Mouse (Mus musculus) intestine, embryonic 14.5 days (tissue): ENCODE results near the gene Cept1. TPM values are rescaled to one million over a fixed set of nuclear protein-coding genes. Genes with fewer than 3 reads are reported as not detected.

ENCODE experiments used
- ATAC-seq: fragments of 200-750 bp; cut with Nextera tagmentation; replicated peaks from 2 replicates; pipeline ENCODE4 v1.8.0; 2017; ENCODE audit warnings: low read depth, moderate number of reproducible peaks, moderate TSS enrichment, moderate library complexity; ENCODE audit not compliant: low FRiP score, low TSS enrichment
- DNase-seq: peaks from one replicate; pipeline ENCODE4 v3.0.0-alpha.2; 2018; ENCODE audit warnings: low spot score
- H3K27ac ChIP-seq: fragments of 300-500 bp; sonication (generic); 2 replicates; pipeline ENCODE4 v1.5.1; 2014; ENCODE audit warnings: low read depth, mild to moderate bottlenecking, control low read depth
- H3K27me3 ChIP-seq: fragments of 300-500 bp; sonication (generic); replicated peaks from 2 replicates; pipeline ENCODE4 v1.6.1; 2014; ENCODE audit warnings: low read length, control low read depth; ENCODE audit not compliant: control insufficient read depth, insufficient read depth
- H3K36me3 ChIP-seq: fragments of 300-500 bp; sonication (generic); 2 replicates; pipeline ENCODE4 v1.6.1; 2014; ENCODE audit warnings: low read length, control low read depth; ENCODE audit not compliant: control insufficient read depth, insufficient read depth
- H3K4me1 ChIP-seq: fragments of 300-500 bp; sonication (generic); replicated peaks from 2 replicates; pipeline ENCODE4 v1.6.1; 2014; ENCODE audit warnings: low read length, control low read depth, mixed read lengths; ENCODE audit not compliant: control insufficient read depth, insufficient read depth
- H3K4me2 ChIP-seq: fragments of 300-500 bp; sonication (generic); 2 replicates; pipeline ENCODE4 v1.6.1; 2014; ENCODE audit warnings: low read length
- H3K4me3 ChIP-seq: fragments of 300-500 bp; sonication (generic); 2 replicates; pipeline ENCODE4 v1.5.1; 2014; ENCODE audit warnings: low read depth, low read length, control low read depth, mixed read lengths
- H3K9ac ChIP-seq: fragments of 300-500 bp; sonication (generic); 2 replicates; pipeline ENCODE4 v1.6.1; 2014; ENCODE audit warnings: mild to moderate bottlenecking, low read length
- H3K9me3 ChIP-seq: fragments of 300-500 bp; sonication (generic); 2 replicates; pipeline ENCODE4 v1.6.1; 2016; ENCODE audit warnings: low read length, control low read depth; ENCODE audit not compliant: control insufficient read depth
- whole genome bisulfite sequencing: fragments of 180-500 bp; shearing (Covaris S2); extraction: QIAGEN DNeasy Blood & Tissue Kit; methylation state at CpG from one replicate; pipeline ENCODE4 v1.1.7; 2014; 5-methylcytosine and 5-hydroxymethylcytosine counted together
- polyA plus RNA-seq: library from polyadenylated mRNA; unstranded; fragments of >200 nt; fragmentation: Nextera tagmentation; extraction: Ambion mirVana; gene quantifications from 2 replicates; pipeline ENCODE4 v1.2.1, GENCODE M21; 2014

The Cept1 gene
- polyA plus RNA-seq, 1 experiment from 2014 or later, result 48.7 TPM

GRCm38 (mm10) chr3:106548971-106549370 lies 1.4 kb upstream of the Cept1 start:
- H3K27me3 ChIP-seq, result no peaks in the 10 kb centered on the region
- H3K9ac ChIP-seq, result no peak overlapping the region
- 21% methylated on average over 3 of the region's 3 CpGs for WGBS
- peaks cover 17% of the 10 kb centered on the region; the same call in 1 of the 2 replicates for H3K4me1 ChIP-seq
- DNase-seq, result no peak
- no peak overlapping the region for H3K27ac ChIP-seq
- H3K4me3 ChIP-seq, result peak overlapping the region; percentile 82
- peaks cover 19% of the 10 kb centered on the region for H3K36me3 ChIP-seq
- no peaks in the 10 kb centered on the region for H3K9me3 ChIP-seq
- ATAC-seq, result no peak
- H3K4me2 ChIP-seq, result peak overlapping the region; percentile 78

- H3K9me3 ChIP-seq, result no peaks in the 10 kb centered on the region
- peaks cover 10% of the 10 kb centered on the region for H3K36me3 ChIP-seq
- H3K4me1 ChIP-seq, result peaks cover 17% of the 10 kb centered on the region; the same call in 1 of the 2 replicates
- peak; percentile 56 for ATAC-seq
- no peaks in the 10 kb centered on the region for H3K27me3 ChIP-seq
- DNase-seq, result no peak
- H3K27ac ChIP-seq, result peak overlapping the region; percentile 97
- peak overlapping the region; percentile 78 for H3K4me2 ChIP-seq
- peak overlapping the region; percentile 82 for H3K4me3 ChIP-seq
- peak overlapping the region; percentile 91 for H3K9ac ChIP-seq
- WGBS, result under 1% methylated on average over 27 of the region's 27 CpGs
These were observed 430 bp upstream of the Cept1 start for GRCm38 (mm10) chr3:106547924-106548539.

GRCm38 (mm10) chr3:106544721-106545316 lies 2.8 kb downstream of the Cept1 start:
- Histone ChIP-seq H3K27ac (no peak overlapping the region), H3K36me3 (no peaks in the 10 kb centered on the region), H3K9me3 (no peaks in the 10 kb centered on the region), H3K4me3 (no peak overlapping the region), H3K9ac (no peak overlapping the region), H3K4me1 (peaks cover 16% of the 10 kb centered on the region; the same call in 1 of the 2 replicates), H3K4me2 (no peak overlapping the region), H3K27me3 (no peaks in the 10 kb centered on the region)
- 80% methylated on average over 8 of the region's 8 CpGs for WGBS
- no peak for ATAC-seq
- no peak for DNase-seq

GRCm38 (mm10) chr3:106533277-106533676 lies 14.3 kb downstream of the Cept1 start:
- no peak for ATAC-seq
- no peak for DNase-seq
- no peaks in the 10 kb centered on the region for H3K27me3 ChIP-seq
- H3K4me3 ChIP-seq, result no peak overlapping the region
- peaks cover 39% of the 10 kb centered on the region for H3K36me3 ChIP-seq
- no peak overlapping the region for H3K9ac ChIP-seq
- no peak overlapping the region for H3K27ac ChIP-seq
- 95% methylated on average over 2 of the region's 2 CpGs for WGBS
- H3K9me3 ChIP-seq, result no peaks in the 10 kb centered on the region
- H3K4me1 ChIP-seq, result no peaks in the 10 kb centered on the region
- H3K4me2 ChIP-seq, result no peak overlapping the region

- Histone ChIP-seq H3K9me3 (no peaks in the 10 kb centered on the region), H3K4me1 (no peaks in the 10 kb centered on the region), H3K36me3 (peaks cover 25% of the 10 kb centered on the region), H3K4me2 (no peak overlapping the region), H3K27me3 (no peaks in the 10 kb centered on the region), H3K4me3 (no peak overlapping the region), H3K9ac (no peak overlapping the region), H3K27ac (no peak overlapping the region)
- no peak for DNase-seq
- WGBS, result 87% methylated on average over 2 of the region's 2 CpGs
- no peak for ATAC-seq
These were observed 19.6 kb downstream of the Cept1 start for GRCm38 (mm10) chr3:106528032-106528431.

- Histone ChIP-seq H3K27me3 (no peaks in the 10 kb centered on the region), H3K4me1 (no peaks in the 10 kb centered on the region), H3K36me3 (peaks cover 16% of the 10 kb centered on the region; the same call in 1 of the 2 replicates), H3K9ac (no peak overlapping the region), H3K9me3 (no peaks in the 10 kb centered on the region), H3K27ac (no peak overlapping the region), H3K4me2 (no peak overlapping the region), H3K4me3 (no peak overlapping the region)
- DNase-seq, result no peak
- no peak for ATAC-seq
- 83% methylated on average over 2 of the region's 2 CpGs for WGBS
These were observed 21.2 kb downstream of the Cept1 start for GRCm38 (mm10) chr3:106526411-106526810.

- WGBS, result 100% methylated on average over 1 of the region's 1 CpGs
These were observed 24.9 kb downstream of the Cept1 start for GRCm38 (mm10) chr3:106522730-106523129.

GRCm38 (mm10) chr3:106515016-106515415 lies 32.6 kb downstream of the Cept1 start:
- WGBS, result 88% methylated on average over 6 of the region's 6 CpGs

More at GRCm38 (mm10) chr3:106522730-106523129, 24.9 kb downstream of the Cept1 start:
- Histone ChIP-seq H3K4me2 (no peak overlapping the region), H3K27me3 (no peaks in the 10 kb centered on the region), H3K4me3 (no peak overlapping the region), H3K36me3 (peaks cover 9% of the 10 kb centered on the region; the same call in 1 of the 2 replicates), H3K4me1 (no peaks in the 10 kb centered on the region), H3K27ac (no peak overlapping the region), H3K9ac (no peak overlapping the region), H3K9me3 (no peaks in the 10 kb centered on the region)
- DNase-seq, result no peak
- ATAC-seq, result no peak

GRCm38 (mm10) chr3:106510669-106511068 lies 36.9 kb downstream of the Cept1 start:
- H3K27me3 ChIP-seq, result no peaks in the 10 kb centered on the region
- ATAC-seq (no peak), DNase-seq (no peak)
- WGBS, result 82% methylated on average over 1 of the region's 1 CpGs
- H3K4me3 ChIP-seq, result no peak overlapping the region
- no peaks in the 10 kb centered on the region for H3K9me3 ChIP-seq
- H3K4me1 ChIP-seq, result no peaks in the 10 kb centered on the region
- no peak overlapping the region for H3K9ac ChIP-seq
- H3K4me2 ChIP-seq, result no peak overlapping the region
- no peak overlapping the region for H3K27ac ChIP-seq
- H3K36me3 ChIP-seq, result peaks cover under 1% of the 10 kb centered on the region

More at GRCm38 (mm10) chr3:106515016-106515415, 32.6 kb downstream of the Cept1 start:
- no peaks in the 10 kb centered on the region for H3K4me1 ChIP-seq
- no peak overlapping the region for H3K27ac ChIP-seq
- H3K27me3 ChIP-seq, result no peaks in the 10 kb centered on the region
- no peaks in the 10 kb centered on the region for H3K9me3 ChIP-seq
- ATAC-seq (no peak), DNase-seq (no peak)
- H3K9ac ChIP-seq, result no peak overlapping the region
- no peak overlapping the region for H3K4me3 ChIP-seq
- no peaks in the 10 kb centered on the region; the same call in none of the 2 replicates for H3K36me3 ChIP-seq
- H3K4me2 ChIP-seq, result no peak overlapping the region
